Mouse (Mus musculus) urinary bladder, postnatal 36 days (tissue): ENCODE data around the gene Shpk.

Source experiments
- DNase-seq, 2 experiments: peaks; one replicate each; pipeline ENCODE4 v3.0.0; 2022; ENCODE audit warnings: low spot score in 2 of 2, mixed read lengths in 1 of 2

The Shpk gene

DNA sequence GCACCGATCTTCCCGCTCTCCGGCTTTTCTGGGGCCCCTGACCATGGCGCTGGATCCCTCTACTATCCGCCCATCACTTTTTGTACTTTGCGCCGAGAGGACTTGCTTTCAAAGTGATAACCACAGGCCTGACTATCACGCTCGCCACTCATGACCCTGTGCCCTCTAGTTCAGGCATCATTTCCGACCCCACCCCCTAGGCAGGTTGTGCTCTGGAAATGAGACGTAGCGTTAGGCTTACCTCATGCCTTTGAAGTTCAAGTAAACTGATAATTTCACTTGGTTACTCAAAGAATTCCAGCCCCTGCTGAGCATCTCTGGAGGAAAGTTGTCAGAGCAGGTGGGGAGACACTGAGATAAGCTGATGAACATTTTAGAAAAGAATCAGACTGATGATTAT lies 619 bp downstream of the Shpk start:
- DNase-seq, result no peak

DNA sequence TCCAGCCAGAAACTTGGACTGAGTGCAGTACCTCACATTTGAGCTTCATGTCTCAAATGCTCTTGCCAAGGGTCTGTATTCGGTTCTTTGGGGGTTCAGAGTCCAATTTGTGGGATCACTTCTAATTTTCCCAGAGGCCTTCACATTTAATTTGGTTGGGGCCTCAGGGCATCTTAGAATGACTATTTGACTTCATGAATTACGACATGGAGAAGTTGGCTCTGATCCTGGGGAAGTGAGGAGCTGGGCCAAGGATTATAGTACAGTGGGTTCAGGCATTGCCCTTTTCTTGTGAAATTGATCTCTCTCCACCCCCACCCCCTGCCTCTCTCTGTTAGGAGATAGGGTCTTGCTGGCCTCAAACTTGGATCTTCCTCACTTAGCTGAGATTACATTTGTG lies 1.8 kb downstream of the Shpk start:
- peak in 1 of 2 experiments; percentile 45 for DNase-seq

DNA sequence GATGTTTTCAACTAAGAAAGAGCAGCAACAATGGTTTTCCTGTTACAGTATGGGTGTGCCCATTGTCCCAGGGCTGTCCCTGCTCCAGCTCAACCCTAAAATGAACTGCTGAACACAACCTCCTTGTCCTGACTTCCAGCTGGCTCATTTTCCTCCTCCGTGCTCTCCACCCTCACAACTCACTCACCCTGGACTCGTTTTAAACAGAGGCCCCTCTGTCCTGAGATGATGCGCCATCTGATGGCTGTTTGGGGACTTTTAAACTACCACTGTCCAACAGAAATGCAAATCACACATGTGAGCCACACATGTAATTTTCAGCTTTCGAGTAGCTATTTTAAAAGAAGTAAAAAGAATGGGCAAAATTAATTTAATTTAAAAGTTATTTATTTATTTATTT lies 2.3 kb downstream of the Shpk start:
- DNase-seq, result no peak

DNA sequence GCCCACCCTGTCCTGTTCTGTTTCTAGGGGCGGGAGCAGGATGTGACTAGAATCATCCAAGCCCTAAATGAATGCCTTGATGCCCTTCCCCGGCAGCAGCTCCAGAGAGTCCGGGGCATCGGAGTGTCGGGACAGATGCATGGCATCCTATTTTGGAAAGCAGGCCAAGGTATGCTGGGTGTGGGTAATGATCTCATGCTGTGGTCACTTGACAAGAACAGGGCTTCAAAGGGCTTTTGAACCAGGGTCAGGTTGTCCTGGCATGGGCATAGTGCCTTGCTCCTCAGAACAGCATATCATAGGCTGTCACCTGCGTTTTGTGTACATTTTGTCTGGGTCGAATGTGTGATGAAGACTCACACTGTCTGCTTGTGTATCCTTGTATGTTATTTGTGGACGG lies 4.6 kb downstream of the Shpk start:
- no peak for DNase-seq

DNA sequence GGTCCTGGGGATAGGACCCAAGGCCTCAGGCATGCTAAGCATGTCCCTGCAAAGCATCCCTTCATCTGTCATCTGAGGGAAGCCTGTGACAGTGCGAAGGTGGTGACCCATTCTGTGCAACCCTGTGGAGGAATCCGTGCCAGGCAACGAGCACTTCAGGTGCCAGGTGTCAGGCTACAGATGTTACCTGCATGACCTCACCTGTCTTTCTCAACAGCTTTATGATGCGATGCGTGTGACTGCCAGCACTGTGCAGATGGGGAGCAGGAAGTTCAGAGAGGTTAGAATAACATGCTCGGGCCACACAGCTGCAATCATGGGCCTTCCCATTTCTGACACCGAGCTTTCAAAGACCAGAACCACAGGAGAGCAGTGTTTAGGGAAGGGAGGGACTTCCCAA lies 5.9 kb downstream of the Shpk start:
- no peak for DNase-seq

DNA sequence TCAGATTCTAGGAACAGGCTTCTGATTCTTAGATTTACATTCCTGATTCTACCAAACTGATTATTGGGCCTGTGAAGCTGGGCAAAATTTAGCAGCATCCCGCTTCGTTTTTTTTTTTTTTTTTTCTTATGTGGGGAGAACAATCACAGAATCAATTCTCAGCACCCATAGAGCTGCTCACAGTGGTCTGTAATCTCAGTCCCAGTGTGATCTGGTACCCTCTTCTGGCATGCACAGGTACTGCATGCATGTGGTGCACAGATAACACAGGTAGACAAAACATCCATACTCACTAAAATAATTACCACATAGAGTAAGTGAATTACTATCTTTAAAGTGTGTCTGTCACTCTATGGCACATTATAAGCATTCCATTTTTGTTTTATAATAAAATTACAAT lies 8.4 kb downstream of the Shpk start:
- no peak for DNase-seq

DNA sequence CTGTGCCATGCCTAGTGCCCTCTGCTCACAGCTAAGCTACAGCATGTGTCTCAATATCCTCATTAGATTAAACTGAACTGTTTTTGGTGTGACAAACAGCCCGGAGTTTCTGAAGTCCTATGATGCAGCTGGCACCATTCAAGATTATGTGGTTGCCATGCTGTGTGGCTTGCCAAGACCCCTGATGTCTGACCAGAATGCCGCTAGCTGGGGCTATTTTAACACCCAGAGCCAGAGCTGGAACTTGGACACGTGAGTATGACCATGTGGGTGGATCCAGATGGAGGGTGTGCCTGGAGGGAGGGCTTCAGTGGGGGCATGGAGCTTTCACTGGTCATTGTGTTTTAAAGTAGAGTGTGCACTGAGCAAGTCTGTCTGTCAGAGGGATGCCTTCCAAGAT lies 14.7 kb downstream of the Shpk start:
- no peak for DNase-seq

DNA sequence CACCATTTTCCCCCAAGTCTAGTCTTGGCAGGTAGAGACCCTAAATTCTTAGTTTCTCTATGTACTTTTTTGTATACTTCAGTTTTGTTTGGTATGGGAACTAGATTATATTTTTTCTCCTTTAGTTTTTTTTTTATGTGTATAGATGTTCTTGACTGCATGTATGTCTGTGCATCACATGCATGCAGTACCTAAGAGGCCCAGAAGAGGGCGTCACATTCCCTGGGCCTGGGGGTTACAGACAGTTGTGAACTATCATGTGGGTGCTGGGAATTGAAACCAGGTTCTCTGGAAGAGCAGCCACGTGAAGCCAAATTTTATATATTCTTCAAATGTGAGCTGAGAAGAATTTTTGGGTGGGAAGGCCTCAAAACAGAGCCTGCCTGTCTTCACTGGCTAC lies 20.4 kb downstream of the Shpk start:
- DNase-seq, result no peak

DNA sequence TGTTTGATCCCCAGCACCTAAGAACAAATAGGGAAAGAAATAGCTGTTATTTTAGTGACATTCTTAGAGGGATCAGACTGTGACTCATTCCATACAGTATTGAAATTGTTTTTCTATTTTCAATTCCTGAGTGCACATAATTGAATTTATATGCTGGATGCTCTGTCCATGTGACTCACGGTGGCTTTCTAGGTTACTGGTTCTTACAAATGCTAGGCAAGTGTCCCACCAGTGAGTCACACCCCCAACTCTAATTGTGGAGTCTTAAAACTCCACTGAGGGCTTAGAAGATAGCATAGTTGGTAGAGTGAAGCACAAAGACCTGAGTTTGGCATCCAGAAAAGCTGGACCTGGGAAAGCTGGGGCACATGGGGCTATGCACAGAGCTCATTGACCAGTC lies 21.4 kb downstream of the Shpk start:
- DNase-seq, result no peak

DNA sequence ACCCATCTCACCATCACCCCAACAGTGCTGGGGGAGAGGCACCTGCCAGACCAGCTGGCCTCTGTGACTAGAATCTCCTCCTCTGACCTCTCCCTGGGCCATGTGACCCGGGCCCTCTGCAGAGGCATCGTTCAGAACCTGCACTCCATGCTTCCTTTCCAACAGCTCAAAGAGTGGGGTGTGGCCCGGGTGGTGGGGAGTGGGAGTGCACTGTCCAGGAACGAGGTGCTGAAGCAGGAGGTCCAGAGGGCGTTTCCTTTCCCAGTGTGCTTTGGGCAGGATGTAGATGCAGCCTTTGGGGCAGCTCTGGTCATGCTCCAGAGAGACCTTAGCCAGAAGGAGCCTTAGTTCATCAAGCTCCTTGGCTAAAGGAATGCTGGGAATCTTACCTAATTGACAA lies 23.6 kb downstream of the Shpk start:
- no peak for DNase-seq

DNA sequence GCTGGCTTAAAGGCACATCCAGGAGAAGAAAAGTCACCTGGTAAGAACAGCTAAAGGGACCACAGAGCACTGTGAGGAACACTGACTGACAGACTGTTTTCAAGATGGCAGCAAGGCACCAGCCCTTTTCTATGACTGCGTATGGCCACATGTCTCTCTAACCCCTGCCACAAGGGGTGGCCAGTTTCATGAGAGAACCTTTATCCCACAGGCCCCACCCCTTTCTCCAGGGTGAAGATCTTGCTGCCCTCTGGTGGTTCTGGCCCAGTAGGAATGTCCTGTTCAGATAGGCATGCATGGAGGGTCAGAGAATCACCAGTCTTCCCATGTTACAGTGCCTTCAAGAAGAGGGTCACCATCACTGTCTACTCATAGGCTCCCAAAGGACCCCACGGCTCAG lies 24.7 kb downstream of the Shpk start:
- DNase-seq, result peak in 1 of 2 experiments; percentile 30

DNA sequence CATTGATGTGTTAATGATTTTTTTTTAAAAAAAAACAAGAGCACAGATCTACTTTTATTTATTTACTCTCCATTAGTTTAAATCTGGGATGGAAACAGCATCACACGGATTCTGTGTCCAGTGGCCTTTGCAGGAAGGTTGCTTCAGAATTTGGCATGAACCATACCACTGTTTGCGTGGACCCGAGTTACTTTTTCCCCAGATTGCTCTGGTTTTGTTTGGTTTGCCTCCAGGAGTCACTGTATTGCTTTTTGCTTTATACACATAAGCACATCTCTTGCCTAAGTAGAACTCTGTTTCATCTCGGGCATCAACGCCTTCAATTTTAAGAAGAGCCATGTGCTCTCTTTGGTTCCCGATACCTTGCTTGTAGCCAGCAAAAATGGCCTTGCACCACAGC lies 26.6 kb downstream of the Shpk start:
- DNase-seq, result no peak

DNA sequence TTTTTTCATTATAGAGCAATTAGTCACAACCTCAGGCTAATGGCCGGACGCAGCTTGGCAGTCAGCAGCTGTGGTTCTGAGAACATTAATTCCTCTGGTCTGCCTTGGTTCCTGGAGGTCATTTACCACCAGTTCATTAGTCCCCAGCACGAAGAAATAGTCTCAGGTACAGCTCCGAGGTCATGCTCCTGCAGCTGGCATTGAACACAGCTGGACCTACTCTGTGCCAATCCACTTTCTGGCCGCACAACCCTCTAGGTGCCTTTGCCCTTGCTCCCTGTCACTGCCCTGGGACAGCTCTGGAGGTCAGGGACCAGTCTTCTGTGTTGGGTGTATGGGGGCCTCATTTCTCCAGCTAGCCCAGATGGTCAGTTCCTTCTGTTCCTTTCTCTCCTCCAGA lies 29.6 kb downstream of the Shpk start:
- DNase-seq, result no peak

DNA sequence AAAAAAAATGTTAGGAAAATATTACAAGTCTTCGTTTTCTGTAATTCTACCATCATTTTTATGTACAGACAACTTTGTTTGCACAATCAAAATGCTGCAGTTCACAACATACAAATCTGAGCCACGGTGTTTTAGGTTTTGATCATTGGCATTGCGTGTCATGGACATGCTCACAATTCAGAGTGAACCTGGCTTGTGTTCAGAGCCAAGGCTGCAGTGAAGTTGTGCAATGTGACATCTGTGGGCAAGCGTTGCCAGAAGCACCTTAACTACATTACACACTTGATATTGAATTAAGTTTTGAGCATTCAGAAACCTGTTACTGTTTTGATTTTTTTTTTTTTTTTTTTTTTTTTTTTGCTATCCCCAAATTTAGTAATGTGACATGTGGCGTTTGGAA lies 30.8 kb downstream of the Shpk start:
- no peak for DNase-seq

DNA sequence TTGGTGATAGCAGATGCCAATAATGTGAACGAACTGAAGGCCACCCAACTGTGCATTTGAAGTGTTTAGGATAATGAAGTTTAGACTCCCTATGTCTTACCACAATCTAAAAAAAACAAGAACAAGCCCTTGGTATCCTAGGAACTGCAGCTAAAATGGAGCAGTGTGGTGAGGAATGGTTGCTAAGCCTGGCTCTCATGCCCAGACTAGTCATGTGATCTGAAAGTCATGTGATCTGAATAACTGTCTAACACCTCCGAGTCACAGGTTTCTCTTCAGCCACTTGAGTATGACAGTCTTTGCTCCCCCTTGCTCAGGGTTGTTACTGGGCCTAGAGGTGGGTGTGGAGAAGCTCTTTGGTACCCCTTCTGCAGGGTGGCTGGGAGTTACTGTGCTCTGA lies 33.3 kb downstream of the Shpk start:
- no peak for DNase-seq

DNA sequence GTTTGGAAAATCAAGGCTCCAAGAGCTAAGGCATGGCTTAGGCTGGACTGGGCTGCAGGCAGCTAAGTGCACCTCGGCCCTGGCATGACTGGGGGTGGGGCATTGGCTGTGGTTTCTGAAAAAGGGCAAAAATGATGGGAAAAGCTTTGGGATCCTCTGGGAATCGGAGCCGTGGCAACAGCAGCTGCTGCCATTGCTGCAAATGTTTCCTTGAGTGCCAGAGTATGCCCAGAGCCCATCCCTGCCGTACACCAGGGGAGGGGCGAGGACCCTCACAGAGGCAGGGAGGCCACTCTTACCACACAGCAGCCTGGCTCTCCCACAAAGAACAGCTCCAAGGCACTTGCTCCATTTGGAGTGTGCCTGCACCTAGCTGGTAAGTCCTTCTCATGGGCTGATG lies 34.7 kb downstream of the Shpk start, which contains the start of gene Trpv1:
TSS of gene Trpv1 (plus strand) at position 301 of the 400 bp plus-strand sequence.
- no peak for DNase-seq

DNA sequence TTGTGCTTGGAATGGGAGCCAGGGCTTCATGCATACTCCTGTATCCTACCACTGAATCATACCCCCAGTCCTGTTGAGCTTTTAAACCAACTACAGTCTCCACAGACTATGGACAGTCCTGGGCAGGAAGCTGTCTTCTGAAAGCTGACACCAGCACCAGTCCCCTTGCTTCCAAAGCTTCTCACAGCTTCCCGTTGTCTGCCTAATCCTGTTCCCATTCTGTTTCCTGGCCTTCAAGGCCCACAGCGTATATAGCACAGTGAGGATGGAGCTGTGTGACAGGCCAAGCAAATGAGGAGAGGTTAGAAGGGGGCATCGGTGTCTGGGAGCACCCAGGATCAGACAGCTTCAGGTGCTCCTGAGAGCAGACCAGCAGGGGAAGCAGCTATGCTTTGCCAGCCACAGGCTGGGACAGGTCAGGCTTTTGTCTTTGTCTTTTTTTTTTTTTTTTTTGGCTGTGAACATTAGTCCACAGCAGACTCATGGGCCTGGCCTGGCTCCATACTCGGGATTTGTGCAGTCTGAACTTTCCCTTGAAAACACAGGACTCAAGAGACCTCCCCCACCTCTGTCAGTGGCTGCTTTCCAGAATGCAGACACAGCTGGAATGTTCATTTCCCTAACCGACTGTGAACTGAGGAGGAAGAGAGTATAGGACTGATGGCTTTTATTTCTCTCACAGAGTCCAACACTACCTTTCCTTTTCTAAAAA lies 36.9 kb downstream of the Shpk start:
- peak; percentile 9 to 79 for DNase-seq

DNA sequence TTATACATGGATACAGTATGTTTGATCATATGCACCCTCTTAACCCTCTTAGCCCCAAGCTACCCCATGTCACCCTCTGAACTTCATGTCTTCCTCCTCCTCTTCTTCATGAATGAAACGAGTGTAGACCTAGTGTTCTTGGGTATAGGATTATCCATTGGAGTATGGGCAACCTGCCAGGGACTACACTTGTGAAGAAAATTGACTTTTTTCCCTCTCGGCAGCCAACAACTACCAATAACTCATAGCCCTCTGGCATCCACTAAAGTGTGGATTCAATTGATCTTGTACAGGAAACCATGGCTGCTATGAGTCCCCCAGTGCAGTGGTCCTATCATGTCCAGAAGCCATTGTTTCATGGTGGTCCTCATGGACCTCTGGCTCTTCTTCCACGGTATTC lies 37.5 kb downstream of the Shpk start:
- no peak for DNase-seq

DNA sequence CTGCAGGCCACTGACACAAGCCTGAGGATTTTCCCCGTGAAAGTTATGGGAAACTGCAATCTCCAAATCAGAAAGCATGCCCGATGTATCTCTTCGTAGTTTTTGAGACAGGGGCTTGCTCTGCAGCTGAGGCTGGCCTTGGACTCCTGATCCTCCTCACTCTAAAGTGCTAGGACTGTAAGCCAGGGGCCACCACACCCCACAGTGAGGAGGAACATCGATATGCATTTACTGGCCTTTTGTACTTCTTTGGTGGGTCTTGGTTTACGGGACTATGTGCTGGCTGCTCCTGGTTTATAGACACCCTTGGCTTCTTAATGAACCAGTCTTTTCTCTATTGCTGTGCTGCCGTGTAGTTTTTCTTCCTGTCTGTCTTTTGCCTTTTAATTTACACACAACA lies 42.9 kb downstream of the Shpk start:
- no peak for DNase-seq

DNA sequence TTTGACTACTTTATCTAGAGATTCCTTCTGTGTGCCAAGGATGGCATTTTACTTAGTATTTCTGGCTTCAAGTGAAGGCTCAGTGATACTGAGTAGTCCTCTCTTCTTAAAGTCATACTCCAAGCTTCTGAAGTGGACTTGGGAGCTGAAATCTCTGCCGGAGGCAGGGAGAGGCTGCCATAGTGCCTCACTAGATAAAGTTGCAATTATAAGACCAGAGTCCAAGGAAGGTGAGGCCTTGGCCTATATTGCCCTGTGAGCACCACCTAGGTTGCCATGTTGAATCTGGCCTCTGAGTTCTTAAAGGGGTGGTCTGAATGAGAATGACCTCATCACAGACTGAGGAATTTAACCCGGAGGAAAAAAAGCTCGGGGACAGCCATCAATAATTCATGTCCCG lies 43.5 kb downstream of the Shpk start:
- no peak for DNase-seq

DNA sequence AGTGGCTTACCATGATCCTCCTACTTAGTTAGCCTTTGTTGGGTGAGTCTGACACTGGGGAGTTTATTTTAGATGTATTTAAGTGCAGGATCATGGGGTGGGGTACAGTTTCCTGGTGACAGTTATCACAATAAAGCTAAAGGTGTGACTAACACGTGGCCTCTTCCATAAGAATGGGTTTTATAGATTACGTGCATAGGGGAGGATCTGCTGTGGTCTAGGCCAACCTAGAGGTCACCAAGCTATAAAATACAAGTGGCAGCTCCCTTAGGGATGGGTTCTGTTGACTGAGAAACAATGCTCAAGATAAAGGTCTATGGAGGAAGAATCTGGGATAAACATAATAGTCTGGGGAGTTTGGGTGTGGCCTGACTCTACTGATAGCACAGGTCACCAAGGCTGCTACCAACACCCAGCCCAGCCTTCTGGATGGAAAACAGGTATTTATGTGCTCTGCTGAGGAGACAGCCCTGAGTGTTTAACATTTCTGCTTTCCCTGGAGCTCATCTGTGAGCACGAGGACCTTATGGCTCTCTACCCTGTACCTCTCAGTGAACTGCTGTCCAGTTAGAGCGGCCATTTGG lies 58.2 kb downstream of the Shpk start:
- DNase-seq, result no peak

DNA sequence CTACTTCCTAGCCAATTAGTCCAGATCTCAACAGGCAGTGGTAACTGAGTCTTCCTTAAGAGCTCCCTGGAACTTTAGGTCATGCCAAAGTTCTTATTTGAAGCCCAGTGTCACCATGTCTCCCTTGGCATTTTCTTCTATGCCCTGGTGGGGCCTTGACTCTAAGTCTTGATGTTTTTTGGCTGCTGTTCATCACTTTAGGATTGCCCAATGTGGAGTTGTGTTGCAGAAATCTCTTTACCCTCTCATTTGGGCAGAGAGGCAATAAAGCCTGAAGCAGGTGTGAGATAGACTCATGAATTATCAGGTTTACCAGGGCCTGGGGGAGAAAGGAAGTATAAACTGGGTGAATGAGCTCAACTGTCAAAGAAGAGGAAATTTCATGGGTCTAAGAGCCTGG lies 59.4 kb downstream of the Shpk start:
- no peak for DNase-seq

DNA sequence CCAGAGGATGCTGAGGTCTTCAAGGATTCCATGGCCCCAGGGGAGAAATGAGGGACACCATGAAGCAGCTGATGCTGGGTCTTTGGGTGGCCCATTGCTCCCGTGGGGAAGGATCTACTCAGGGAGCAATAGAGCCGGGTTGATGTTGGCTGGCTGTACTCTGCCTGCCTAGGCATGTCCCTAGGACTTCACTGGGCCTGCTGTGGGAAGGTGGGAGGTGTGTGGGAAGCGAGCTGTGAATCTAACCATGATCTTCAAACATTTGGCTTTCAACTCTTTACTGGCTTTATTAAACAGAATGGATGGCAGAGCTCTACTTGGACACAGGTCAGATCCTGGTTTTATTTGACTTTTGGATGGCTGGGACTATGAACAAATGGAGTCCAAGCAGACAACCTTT lies 61.2 kb downstream of the Shpk start:
- no peak for DNase-seq

DNA sequence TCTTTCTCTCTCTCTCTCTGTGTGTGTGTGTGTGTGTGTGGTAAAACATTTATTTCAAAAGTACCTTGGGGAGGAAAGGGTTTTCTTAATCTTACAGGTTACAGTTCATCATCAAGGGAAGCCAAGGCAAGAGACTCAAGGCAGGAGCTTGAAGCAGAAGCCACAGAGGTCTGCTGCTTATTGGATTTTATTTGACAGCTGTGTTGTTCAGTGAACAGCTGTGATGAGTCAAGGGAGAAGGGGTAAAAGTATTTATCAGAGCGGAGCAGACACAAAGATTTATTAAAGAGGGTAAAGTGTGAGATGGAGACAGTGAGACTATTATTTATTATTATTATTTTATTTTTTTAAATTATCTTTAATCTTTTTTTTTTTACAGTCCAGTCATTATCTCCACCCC lies 62.1 kb downstream of the Shpk start:
- DNase-seq, result no peak
